Mouse (Mus musculus) embryonic fibroblast, embryonic 13.5 days (primary cell): ENCODE data around the gene Dkk2.

ENCODE experiments used
- CTCF ChIP-seq: IDR thresholded peaks from 2 replicates; pipeline ENCODE4 v1.5.1; 2011; ENCODE audit warnings: mild to moderate bottlenecking, control low read depth, low read length, moderate library complexity, borderline replicate concordance; ENCODE audit not compliant: insufficient read depth
- POLR2A ChIP-seq: IDR thresholded peaks from 2 replicates; pipeline ENCODE4 v1.6.1; 2011; ENCODE audit warnings: low read depth, mild to moderate bottlenecking, control low read depth, low read length, moderate library complexity

- no peak for TF ChIP-seq CTCF
- TF ChIP-seq POLR2A = no peak
Measured at GRCm38 (mm10) chr3:132092983-132093382, 7.9 kb downstream of the Dkk2 start.
